Mouse (Mus musculus): Measurements from ENCODE around the gene Plpp7. TPM values are rescaled to one million over a fixed set of nuclear protein-coding genes. Genes with fewer than 3 reads are reported as not detected.
A peak's percentile ranks its signal among the peaks of the same experiment; 100 is the strongest.

The Plpp7 gene
- polyA plus RNA-seq, 1 experiment from 2014 or later: 10.9 TPM

DNA sequence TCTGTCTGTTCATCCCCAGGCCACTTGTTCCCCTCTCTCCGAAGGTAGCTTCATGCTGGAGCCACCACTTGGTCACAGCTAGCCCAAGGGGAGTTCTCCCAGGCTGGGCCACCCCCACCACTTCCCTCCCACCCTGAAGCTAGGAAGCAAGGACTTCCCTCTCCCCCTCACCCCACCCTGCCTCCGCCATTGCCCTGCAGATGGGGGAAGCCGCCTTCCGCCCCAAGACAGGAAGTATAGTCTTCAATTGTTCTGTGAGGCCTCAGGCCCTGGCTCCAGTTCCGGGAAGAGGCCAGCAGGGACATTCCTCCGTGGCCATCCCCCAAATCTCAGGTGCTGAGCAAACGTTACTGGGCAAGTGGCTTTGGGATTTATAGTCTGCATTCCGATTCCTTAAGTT is 16.8 kb upstream of the Plpp7 start:
- DNase-seq (ENCODE audit: low spot score): no peak

DNA sequence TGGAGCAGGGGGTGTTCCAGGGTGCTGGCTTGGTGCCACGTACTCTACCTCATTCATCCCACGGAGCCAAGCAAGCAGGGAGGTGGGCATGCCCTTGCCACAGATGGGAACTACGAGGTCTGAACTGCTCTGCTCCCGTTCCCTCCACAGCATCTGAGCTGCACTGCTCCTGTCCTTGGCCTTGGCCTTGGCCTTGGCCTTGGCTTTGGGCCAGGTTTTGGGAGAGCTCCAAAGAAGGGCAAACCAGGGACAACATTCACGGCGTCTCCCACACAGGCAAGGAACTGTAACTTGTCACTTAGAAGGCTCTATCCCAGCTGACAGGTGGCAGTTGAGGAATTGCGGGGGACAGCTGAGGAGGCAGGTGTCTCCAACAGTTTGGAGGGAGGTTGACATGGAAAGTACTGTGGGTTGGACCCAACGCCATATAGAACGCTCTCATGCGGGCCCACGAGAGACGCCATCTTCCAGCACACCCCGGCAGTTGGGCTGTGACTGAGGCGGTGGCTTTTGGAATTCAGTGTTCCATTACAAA is 16.1 kb upstream of the Plpp7 start:
- H3K27ac ChIP-seq: peak overlapping the region; percentile 96
- H3K4me1 ChIP-seq: peaks cover 74% of the 10 kb centered on the region
- H3K36me3 ChIP-seq: peaks cover 27% of the 10 kb centered on the region
- WGBS: 69% methylated on average over 14 of the region's 14 CpGs
- DNase-seq (ENCODE audit: low spot score): no peak
- H3K27me3 ChIP-seq (ENCODE audit: insufficient read depth, poor library complexity, severe bottlenecking): peaks cover 16% of the 10 kb centered on the region
- H3K9me3 ChIP-seq: no peaks in the 10 kb centered on the region
- peak overlapping the region; percentile 89 for H3K4me3 ChIP-seq

More for the DNA sequence above, 16.8 kb upstream of the Plpp7 start:
- Histone ChIP-seq H3K27ac (peak overlapping the region; percentile 96), H3K9me3 (no peaks in the 10 kb centered on the region), H3K4me1 (peaks cover 74% of the 10 kb centered on the region), H3K36me3 (peaks cover 34% of the 10 kb centered on the region), H3K27me3 (ENCODE audit: insufficient read depth, poor library complexity, severe bottlenecking) (peaks cover 15% of the 10 kb centered on the region), H3K4me3 (peak overlapping the region; percentile 89)
- 33% methylated on average over 8 of the region's 8 CpGs for WGBS

DNA sequence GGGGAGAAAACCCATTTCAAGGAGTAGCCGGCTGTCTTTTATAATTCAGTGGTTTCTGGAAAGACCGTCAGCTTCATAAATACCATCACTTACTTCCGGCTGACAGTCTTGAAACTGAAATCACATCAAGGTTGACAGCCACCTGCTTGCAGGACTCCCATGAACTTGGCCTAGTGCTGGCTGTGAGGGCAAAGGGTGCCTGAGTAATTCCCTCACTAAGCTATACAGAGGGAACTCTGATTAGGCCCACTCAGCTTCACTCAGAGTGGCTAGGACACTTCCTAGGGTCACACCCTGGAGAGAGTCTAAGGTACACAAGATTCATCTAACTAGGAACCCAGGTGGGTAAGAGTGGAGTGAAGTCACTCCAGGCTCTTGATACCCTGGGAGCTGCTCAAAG is 14.6 kb upstream of the Plpp7 start:
- peak overlapping the region; percentile 96 for H3K27ac ChIP-seq
- no peaks in the 10 kb centered on the region for H3K9me3 ChIP-seq
- peak overlapping the region; percentile 89 for H3K4me3 ChIP-seq
- H3K27me3 ChIP-seq (ENCODE audit: insufficient read depth, poor library complexity, severe bottlenecking): peaks cover 21% of the 10 kb centered on the region
- WGBS: 66% methylated on average over 3 of the region's 3 CpGs
- DNase-seq (ENCODE audit: low spot score): no peak
- peaks cover 76% of the 10 kb centered on the region for H3K4me1 ChIP-seq
- H3K36me3 ChIP-seq: peaks cover 20% of the 10 kb centered on the region

DNA sequence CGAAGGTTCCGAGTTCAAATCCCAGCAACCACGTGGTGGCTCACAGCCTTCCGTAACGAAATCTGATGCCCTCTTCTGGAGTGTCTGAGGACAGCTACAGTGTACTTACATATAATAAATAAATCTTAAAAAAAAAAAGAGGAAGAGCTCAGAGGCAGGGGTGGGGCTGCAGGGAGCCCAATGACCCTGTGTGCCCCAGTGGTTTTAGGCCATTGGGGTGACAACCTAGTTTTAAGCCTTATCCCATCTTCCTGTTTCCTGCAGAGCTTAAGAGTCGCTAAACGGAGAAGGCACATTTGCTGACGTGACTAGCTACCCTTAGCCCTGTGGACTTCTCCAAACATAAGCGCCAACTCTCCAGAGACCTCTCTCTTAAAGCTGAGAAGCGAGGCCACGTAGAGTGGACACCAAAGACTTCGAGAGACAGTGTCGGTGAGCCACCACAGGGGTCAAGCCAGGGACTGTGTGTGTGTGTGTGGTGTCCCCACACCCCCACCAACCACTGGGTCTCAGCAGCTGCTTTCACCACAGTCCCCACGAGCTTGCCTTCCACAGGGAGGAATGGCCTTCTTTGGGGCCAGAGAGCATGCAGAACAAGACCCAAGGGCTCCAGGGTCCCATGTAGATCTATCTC is 13.9 kb upstream of the Plpp7 start:
- peaks cover 77% of the 10 kb centered on the region for H3K4me1 ChIP-seq
- H3K27me3 ChIP-seq (ENCODE audit: insufficient read depth, poor library complexity, severe bottlenecking): peaks cover 28% of the 10 kb centered on the region
- H3K27ac ChIP-seq: peak overlapping the region; percentile 96
- H3K4me3 ChIP-seq: peak overlapping the region; percentile 89
- H3K36me3 ChIP-seq: peaks cover 20% of the 10 kb centered on the region
- WGBS: 56% methylated on average over 14 of the region's 14 CpGs
- H3K9me3 ChIP-seq: no peaks in the 10 kb centered on the region
- no peak for DNase-seq (ENCODE audit: low spot score)

DNA sequence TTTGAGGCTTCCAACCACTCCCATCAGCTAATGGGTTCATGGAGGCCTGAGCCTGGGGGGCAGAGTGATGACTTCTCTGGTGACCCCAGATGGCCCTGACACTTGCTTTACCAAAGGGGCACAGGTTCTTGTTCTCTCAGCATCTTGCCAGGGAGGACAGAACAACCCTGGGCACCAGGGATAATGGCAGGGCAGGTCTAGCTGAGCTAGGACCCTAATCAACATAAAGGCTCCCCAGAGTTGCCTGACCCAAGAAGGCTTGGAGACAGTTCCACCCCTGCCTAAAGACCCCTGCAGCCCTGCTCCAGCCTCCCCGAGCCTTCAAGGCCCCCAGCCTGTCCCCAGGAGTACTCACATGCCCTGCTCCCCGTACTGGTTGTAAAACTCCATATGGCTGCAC is 13.1 kb upstream of the Plpp7 start:
- Histone ChIP-seq H3K4me1 (peaks cover 74% of the 10 kb centered on the region), H3K9me3 (no peaks in the 10 kb centered on the region), H3K27me3 (ENCODE audit: insufficient read depth, poor library complexity, severe bottlenecking) (peaks cover 33% of the 10 kb centered on the region), H3K27ac (peak overlapping the region; percentile 96), H3K36me3 (peaks cover 16% of the 10 kb centered on the region), H3K4me3 (peak overlapping the region; percentile 89)
- WGBS: 20% methylated on average over 2 of the region's 2 CpGs
- DNase-seq (ENCODE audit: low spot score): no peak

DNA sequence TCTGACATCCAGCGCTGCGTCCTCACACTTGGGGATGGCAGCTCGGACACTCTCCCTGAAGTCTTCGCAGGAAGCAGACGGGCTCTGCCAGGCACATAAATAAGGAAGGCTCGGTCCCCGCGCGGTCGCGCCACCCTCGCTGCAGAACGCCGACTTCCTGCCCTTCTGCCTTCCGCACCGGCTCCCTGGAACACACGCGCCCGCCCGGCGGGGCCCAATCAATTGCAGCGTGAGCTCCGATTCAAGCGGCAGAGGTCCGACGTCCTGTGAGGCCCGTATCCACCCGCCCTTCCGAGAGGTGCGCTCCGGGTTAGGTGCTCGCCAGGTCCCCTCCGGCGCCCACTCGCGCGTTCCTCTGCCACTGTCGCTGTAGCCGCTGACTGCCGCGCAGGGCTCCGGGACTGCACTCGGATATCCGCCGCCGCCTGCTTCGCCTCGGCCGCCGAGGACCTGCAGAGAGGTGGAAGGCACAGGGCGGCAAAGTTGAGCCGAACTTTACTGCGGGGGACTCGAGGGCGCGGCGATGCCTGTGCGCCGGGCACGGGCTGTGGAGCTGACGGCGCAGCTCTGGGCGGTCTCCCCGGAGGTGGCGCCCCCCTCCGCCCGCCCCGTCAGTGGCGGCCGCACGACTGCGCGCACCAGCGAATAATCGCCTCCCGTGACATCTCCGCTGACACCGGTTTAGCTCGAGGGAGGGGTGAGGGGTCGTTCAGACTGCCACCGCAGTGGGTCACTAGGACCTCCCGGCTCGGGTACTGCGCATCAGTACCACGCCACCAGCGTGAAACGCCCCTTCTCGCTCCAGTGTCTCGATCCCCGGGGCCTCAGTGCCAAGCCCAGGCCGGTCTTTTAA is 11.9 kb upstream of the Plpp7 start:
- under 1% methylated on average over 91 of the region's 91 CpGs for WGBS
- Histone ChIP-seq H3K36me3 (peaks cover 16% of the 10 kb centered on the region), H3K27me3 (ENCODE audit: insufficient read depth, poor library complexity, severe bottlenecking) (peaks cover 33% of the 10 kb centered on the region), H3K4me3 (peak overlapping the region; percentile 89), H3K27ac (peak overlapping the region; percentile 96), H3K9me3 (no peaks in the 10 kb centered on the region), H3K4me1 (peaks cover 78% of the 10 kb centered on the region)
- peak; percentile 85 for DNase-seq (ENCODE audit: low spot score)

DNA sequence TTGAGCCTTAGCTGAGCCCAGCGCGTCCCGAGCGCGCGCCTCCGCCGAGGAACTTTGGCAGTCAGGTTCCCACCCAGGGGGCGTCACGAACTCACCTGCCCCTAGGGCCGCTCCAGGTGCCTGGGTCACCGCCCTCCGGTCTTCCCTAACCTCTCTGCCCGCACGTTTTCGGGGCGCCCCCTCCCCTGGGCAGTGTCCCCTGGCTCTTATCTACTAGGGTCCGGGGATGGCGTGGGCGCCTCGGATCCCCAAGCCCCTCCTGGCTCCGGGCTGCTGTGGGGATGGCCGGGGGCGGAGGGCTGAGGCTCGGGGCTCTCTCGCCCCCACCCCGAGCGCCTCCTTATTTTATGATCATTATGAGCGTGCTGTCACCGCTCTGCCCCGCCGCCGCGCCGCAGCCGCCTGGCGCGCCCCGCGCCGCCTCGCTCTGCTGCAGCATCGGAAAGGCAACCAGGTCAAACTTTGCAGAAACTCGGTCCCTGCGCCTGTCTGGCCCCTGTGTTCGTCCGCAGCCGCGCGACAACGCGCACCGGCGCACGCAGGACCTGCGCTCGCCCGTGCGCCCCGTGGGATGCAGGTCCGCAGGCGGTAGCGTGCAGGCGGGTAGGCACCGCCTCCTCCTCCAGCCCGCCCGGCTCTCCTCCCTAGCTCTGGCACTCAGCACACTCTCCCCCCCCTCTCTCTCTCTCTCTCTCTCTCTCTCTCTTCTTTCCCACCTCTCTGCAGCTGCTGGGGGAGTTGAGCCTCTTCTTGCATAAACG is 11.0 kb upstream of the Plpp7 start, which contains the start of gene Fam78a:
Fam78a (minus strand) TSS at position 747 of the 761 bp plus-strand sequence.
- under 1% methylated on average over 68 of the region's 68 CpGs for WGBS
- peak within 1 kb of the TSS; percentile 96 for H3K27ac ChIP-seq
- H3K27me3 ChIP-seq (ENCODE audit: insufficient read depth, poor library complexity, severe bottlenecking): peaks cover 33% of the 10 kb centered on the region

DNA sequence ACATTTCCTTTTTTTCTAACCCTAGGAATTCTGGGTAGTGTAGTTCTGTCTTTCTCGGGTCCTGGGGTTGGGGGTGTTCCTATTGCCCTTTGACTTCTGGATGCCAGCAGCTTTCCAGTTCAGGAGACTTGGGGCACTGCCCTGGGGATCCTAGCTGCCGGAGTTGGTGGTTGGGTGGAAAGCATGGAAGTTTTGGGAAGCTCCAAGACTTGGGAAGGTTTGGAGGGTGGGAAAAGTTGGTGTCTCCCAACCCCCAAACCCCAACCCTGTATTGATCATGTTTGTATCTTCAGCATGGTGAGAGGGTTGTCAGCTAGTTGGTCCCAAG is 10.5 kb upstream of the Plpp7 start:
- WGBS: 29% methylated on average over 2 of the region's 2 CpGs
- peaks cover 33% of the 10 kb centered on the region for H3K27me3 ChIP-seq (ENCODE audit: insufficient read depth, poor library complexity, severe bottlenecking)

More for the DNA sequence above, 11.0 kb upstream of the Plpp7 start, which contains the start of gene Fam78a:
- H3K4me3 ChIP-seq: peak within 1 kb of the TSS; percentile 89
- peak; percentile 84 for DNase-seq (ENCODE audit: low spot score)
- peaks cover 78% of the 10 kb centered on the region for H3K4me1 ChIP-seq
- H3K36me3 ChIP-seq: peaks cover 12% of the 10 kb centered on the region
- no peaks in the 10 kb centered on the region for H3K9me3 ChIP-seq

DNA sequence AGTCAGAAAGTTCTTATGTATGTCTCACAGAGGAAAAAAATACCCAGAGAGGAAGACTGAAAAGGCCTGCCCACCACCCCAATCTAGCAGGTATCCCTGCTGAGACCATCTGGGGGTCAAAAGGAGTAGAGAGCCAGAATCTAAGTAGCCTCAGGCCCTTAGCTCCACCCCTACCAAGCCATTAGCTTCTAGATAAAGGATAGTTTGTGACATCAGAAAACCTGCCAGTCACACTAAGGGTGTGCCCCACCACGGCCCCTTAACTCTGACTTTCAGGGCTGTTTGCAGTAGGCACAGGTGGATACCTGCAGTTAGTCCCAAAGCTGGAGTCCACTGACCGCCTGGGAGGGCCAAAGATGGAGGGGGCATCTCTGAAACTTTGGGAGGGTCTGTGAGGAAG is 10.1 kb upstream of the Plpp7 start:
- Histone ChIP-seq H3K36me3 (peaks cover 8% of the 10 kb centered on the region; the same call in 1 of the 2 replicates), H3K9me3 (no peaks in the 10 kb centered on the region), H3K27me3 (ENCODE audit: insufficient read depth, poor library complexity, severe bottlenecking) (peaks cover 33% of the 10 kb centered on the region), H3K27ac (peak overlapping the region; percentile 96), H3K4me3 (no peak overlapping the region), H3K4me1 (peaks cover 70% of the 10 kb centered on the region)
- WGBS: 78% methylated on average over 2 of the region's 2 CpGs
- DNase-seq (ENCODE audit: low spot score): no peak

More for the DNA sequence above, 10.5 kb upstream of the Plpp7 start:
- H3K36me3 ChIP-seq: peaks cover 8% of the 10 kb centered on the region; the same call in 1 of the 2 replicates
- H3K27ac ChIP-seq: peak overlapping the region; percentile 96
- H3K4me3 ChIP-seq: peak overlapping the region; percentile 89
- H3K9me3 ChIP-seq: no peaks in the 10 kb centered on the region
- DNase-seq (ENCODE audit: low spot score): no peak
- H3K4me1 ChIP-seq: peaks cover 74% of the 10 kb centered on the region

DNA sequence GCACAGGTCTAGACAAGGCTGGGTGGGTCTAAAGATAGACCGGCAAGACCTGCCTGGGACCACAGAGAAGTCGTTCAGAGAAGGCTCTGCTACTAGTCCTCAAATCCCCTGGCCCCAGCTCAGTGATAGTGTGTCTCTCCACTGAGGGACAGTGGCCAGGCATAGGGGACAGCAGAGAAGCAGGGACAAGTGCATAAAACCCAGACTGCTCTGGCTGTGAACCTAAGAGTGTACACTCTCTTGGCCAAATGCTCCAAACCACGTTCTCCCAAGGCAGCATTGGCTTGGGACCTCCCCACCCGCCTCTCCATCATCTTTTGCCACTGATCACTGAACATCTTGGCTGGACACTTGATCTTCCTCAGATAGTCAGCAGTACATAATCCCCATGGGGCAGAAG is 7.7 kb upstream of the Plpp7 start:
- Histone ChIP-seq H3K9me3 (no peaks in the 10 kb centered on the region), H3K27me3 (ENCODE audit: insufficient read depth, poor library complexity, severe bottlenecking) (peaks cover 25% of the 10 kb centered on the region), H3K27ac (peak overlapping the region; percentile 86; the same call in 1 of the 2 replicates), H3K4me3 (no peak overlapping the region), H3K4me1 (peaks cover 58% of the 10 kb centered on the region), H3K36me3 (no peaks in the 10 kb centered on the region)
- 47% methylated on average over 4 of the region's 4 CpGs for WGBS
- DNase-seq (ENCODE audit: low spot score): no peak

DNA sequence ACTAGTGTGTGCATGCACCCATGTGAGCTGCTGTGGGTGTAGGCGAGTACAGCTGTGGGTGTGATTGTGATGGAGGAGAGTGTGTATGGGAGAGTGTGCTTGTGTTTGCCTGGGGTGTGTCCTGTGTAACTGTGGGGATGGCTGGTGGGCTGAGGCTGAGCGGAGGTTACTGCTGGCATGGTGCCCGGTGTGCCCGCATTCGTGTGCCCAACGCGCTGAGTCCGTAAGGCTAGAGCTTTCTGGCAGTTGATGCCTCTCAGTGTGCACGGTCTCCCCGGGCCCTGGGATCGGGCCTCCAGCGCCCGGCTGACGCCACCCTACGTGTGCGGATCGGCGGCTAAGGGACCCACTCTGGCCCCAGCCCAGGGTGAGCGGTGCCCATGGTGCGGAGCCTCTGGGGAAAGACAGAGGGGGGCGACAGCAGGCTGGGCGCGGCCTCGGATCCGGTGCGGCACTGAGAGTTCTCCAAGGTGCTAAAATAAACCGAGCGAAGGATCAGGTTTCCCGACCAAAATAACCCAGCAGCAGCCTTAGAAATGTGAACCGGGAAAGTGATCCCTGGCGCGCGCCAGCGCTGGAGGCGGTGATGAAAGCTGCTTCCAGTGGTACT is 6.9 kb upstream of the Plpp7 start:
- H3K9me3 ChIP-seq: no peaks in the 10 kb centered on the region
- peaks cover 18% of the 10 kb centered on the region for H3K27me3 ChIP-seq (ENCODE audit: insufficient read depth, poor library complexity, severe bottlenecking)
- H3K36me3 ChIP-seq: no peaks in the 10 kb centered on the region
- peaks cover 53% of the 10 kb centered on the region for H3K4me1 ChIP-seq
- peak overlapping the region; percentile 54 for H3K4me3 ChIP-seq
- WGBS: 5% methylated on average over 35 of the region's 35 CpGs
- peak overlapping the region; percentile 86 for H3K27ac ChIP-seq
- DNase-seq (ENCODE audit: low spot score): no peak

DNA sequence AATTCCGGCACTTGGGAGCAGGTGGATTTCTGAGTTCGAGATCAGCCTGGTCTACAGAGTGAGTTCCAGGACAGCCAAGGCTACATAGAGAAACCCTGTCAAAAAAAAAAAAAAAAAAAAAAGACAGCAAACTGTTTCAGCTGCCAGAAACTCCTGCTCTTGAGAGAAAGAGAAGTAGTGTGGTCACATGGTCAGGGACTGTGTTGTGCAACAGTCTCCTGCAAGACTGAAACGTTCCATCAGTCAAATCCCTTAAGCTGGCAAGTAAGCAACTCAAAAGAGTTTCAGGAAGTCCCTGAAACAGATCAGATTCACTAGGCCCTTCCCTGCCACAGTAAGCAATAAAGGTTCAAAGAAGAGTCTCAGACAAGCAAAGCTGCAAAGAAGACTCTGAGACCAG is 5.7 kb upstream of the Plpp7 start:
- no peaks in the 10 kb centered on the region for H3K36me3 ChIP-seq
- H3K4me1 ChIP-seq: peaks cover 43% of the 10 kb centered on the region
- H3K9me3 ChIP-seq: no peaks in the 10 kb centered on the region
- peaks cover 17% of the 10 kb centered on the region for H3K27me3 ChIP-seq (ENCODE audit: insufficient read depth, poor library complexity, severe bottlenecking)
- 74% methylated on average over 3 of the region's 3 CpGs for WGBS
- H3K4me3 ChIP-seq: no peak overlapping the region
- H3K27ac ChIP-seq: peak overlapping the region; percentile 86; the same call in 1 of the 2 replicates
- no peak for DNase-seq (ENCODE audit: low spot score)
